Mouse (Mus musculus): Measurements from ENCODE around the gene Ep400.

DNA sequence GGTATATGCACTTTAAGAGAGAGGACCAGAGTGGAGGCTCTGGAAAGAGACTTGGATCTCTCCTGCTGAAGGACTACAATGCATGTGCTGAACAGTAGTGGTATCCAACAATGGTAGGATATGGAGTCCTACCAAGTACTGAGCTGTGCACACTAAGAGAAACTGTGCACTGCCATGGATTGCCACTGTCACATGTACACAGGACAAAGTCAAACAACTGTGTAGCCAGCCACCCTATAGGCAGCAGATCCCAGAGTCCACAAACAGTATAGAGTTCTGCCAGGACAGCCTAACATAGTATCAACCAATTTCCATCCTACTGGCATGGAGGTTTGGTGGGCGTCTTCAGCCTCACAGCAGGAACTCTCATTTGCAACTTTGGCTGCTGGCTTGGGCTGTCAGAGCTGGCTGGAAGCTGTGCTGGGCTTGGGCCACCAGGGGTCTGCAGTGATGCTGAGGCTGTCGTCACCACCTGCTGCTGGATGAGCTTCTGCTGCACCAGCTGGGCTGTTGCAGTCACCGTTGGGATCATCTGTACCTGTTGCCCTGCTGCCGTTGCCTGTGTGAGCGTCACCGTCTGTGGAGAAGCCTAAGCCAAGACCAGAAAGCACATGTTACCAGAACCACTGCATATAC, 104.9 kb downstream of the Ep400 start:
- TF ChIP-seq CTCF (IDR thresholded peaks at IDR 0.05; ENCODE audit: insufficient read depth, low read depth, low read length) (no peak), POLR2A (IDR thresholded peaks at IDR 0.05; ENCODE audit: insufficient read depth, low read depth, low read length) (no peak)

Data from olfactory bulb, adult 2 months (tissue).